Mouse (Mus musculus): ENCODE results near the gene Fam173a.
"Not testable (repeated sequence)": the region's sequence is repeated elsewhere in the genome, so short reads cannot be mapped to it uniquely, and the experiment has no call there.

Fam173a gene

GRCm38 (mm10) chr17:25762591-25762990 is 30.1 kb downstream of the Fam173a start:
- DNase-seq (ENCODE audit: low read depth in 1 of 2, low spot score in 2 of 2): no peak

GRCm38 (mm10) chr17:25761561-25761970 is 31.1 kb downstream of the Fam173a start:
- DNase-seq (ENCODE audit: low read depth in 1 of 2, low spot score in 2 of 2): no peak

- no peak for DNase-seq (ENCODE audit: low read depth in 1 of 2, low spot score in 2 of 2)
Measured at GRCm38 (mm10) chr17:25760148-25760547, 32.6 kb downstream of the Fam173a start.

GRCm38 (mm10) chr17:25757691-25758090 is 35.0 kb downstream of the Fam173a start:
- DNase-seq (ENCODE audit: low read depth in 1 of 2, low spot score in 2 of 2): no peak

- DNase-seq (ENCODE audit: low read depth in 1 of 2, low spot score in 2 of 2): no peak
Measured at GRCm38 (mm10) chr17:25756378-25757242, 36.1 kb downstream of the Fam173a start.

GRCm38 (mm10) chr17:25755627-25756377 is 36.9 kb downstream of the Fam173a start:
- DNase-seq (ENCODE audit: low read depth in 1 of 2, low spot score in 2 of 2): no peak

- no peak for DNase-seq (ENCODE audit: low read depth in 1 of 2, low spot score in 2 of 2)
Measured at GRCm38 (mm10) chr17:25755086-25755485, 37.6 kb downstream of the Fam173a start.

GRCm38 (mm10) chr17:25754241-25754640 is 38.5 kb downstream of the Fam173a start, which contains the start of gene Msln:
Msln (minus strand) TSS chr17:25754378.
- DNase-seq (ENCODE audit: low read depth in 1 of 2, low spot score in 2 of 2): no peak

- no peak for DNase-seq (ENCODE audit: low read depth in 1 of 2, low spot score in 2 of 2)
Measured at GRCm38 (mm10) chr17:25751446-25751845, 41.3 kb downstream of the Fam173a start.

- no peak for DNase-seq (ENCODE audit: low read depth in 1 of 2, low spot score in 2 of 2)
Measured at GRCm38 (mm10) chr17:25749314-25749713, 43.4 kb downstream of the Fam173a start.

- no peak for DNase-seq (ENCODE audit: low read depth in 1 of 2, low spot score in 2 of 2)
Measured at GRCm38 (mm10) chr17:25748238-25748637, 44.5 kb downstream of the Fam173a start.

GRCm38 (mm10) chr17:25744311-25744710 is 48.4 kb downstream of the Fam173a start:
- no peak for DNase-seq (ENCODE audit: low read depth in 1 of 2, low spot score in 2 of 2)

- no peak for DNase-seq (ENCODE audit: low read depth in 1 of 2, low spot score in 2 of 2)
Measured at GRCm38 (mm10) chr17:25743831-25744230, 48.9 kb downstream of the Fam173a start.

- not testable (repeated sequence) for DNase-seq (ENCODE audit: low read depth in 1 of 2, low spot score in 2 of 2)
Measured at GRCm38 (mm10) chr17:25741471-25741870, 51.2 kb downstream of the Fam173a start.
